Mouse (Mus musculus): ENCODE measurements around the gene Zfp597.

The Zfp597 gene

DNA sequence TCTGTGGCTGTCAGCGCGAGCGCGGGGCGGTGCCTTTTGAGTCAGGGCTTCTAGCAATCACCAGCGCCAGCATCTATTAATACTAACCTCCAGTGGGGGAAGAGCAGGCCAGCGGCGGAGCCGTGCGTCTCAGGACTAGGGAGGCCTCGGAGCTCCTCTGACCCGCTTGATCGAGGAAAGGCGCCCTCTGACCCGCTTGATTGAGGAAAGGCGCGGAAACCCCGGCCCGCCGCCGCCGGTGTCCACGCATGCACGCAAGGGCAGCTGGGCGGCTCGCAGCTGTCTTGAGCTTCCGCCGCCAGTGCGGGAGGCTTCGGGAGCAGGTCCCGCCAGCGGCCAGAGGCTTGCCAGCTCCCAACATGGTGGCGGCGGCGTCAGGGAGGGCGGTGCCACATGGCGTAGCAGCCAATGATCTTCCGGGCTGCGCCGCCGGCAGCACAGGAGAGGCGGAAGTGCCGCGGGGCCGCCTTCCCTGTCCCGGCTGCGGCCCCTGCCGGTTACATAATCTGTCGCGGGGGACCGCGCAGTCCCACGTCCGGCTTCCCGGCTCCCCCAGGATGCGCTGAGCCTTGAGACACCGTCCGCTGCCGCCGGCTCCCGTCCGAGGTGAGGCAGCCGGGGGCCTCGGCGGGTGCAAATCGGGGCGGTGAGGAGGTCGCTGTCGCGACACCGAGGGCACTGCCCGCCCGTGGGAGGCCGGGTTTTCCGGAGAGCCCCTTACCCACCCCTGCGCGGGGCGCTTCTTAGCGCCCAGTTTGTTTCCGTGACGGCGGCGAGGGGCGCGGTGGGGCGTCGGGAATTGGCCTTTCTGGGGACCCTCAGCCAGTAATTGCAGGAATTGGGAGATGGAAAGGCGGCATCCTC lies at the start of gene Zfp597, which contains the start of gene Gm20695:
Gene Zfp597 (minus strand): TSS at position 361 of the 864 bp plus-strand sequence.
Gene Gm20695 (plus strand): TSS at position 448 of the 864 bp plus-strand sequence.
- in situ Hi-C loops (cut with MboI; ENCODE audit: low sequenced_read_pairs) = no loop called here

DNA sequence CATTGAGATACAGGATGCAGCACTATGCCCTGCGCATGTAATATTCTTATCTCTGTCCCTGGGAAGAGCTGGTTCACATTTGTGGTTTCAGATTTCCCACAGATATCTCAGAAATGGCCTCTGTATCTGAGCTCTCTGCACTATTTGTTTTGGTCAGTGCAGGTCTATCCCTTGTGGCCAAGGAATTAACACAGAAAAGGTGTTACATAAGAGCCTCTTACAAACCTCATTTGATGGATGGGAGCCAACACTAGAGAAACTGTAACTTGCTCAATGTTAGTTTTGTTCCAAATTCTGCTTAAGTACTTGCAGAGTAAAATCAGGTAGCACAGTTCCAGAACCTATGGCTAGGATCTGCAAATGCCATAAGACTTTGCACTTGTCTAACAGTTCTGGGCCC lies 49.7 kb upstream of the Zfp597 start:
- in situ Hi-C loops (cut with MboI; ENCODE audit: low sequenced_read_pairs) = no loop called here

GRCm38 (mm10) chr16:3933536-3933935 lies 49.2 kb upstream of the Zfp597 start:
- in situ Hi-C loops (cut with MboI; ENCODE audit: low sequenced_read_pairs) = no loop called here

DNA sequence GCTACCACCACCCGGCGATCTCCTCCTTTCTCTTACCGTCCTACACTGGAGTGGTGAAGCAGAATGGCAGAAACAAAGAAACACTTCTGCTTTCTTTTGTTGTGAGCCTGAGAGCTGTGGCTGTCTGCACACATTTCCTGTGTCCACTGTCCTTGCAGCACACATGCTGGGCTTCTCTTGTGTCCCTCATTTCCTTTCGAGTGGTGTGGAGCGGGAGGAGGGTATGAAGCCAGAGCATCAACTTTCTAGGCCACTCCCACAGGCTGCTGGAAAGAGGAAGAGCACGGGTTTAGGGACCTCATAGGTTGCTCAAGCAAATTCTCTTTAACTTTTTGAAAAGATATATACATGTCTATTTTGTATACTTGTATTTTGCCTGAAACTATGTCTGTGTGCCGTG lies 44.8 kb upstream of the Zfp597 start:
- in situ Hi-C loops (cut with MboI; ENCODE audit: low sequenced_read_pairs) = no loop called here

DNA sequence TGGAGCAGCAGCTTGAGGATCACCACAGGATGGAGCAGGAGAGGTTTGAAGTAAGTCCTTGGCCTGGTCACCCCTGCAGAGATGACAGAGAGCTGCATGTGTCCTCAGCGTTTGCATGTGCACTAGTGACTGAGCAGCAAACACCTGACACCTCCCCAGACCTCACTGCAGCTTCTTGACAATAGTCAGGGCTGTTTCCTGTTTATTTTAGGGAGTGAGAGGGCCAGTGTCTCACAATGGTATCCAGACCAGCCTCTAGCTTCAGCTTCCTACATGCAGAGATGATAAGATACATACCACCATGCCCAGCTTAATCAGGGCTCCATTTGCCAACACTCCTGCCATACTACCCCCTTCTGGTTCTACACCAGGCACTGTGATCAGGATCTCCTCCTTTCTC lies 44.2 kb upstream of the Zfp597 start:
- in situ Hi-C loops (cut with MboI; ENCODE audit: low sequenced_read_pairs) = no loop called here

- in situ Hi-C loops (cut with MboI; ENCODE audit: low sequenced_read_pairs) = no loop called here
Measured at GRCm38 (mm10) chr16:3923966-3924365, 39.6 kb upstream of the Zfp597 start.

- in situ Hi-C loops (cut with MboI; ENCODE audit: low sequenced_read_pairs) = no loop called here
Measured at GRCm38 (mm10) chr16:3923515-3923914, 39.2 kb upstream of the Zfp597 start.

DNA sequence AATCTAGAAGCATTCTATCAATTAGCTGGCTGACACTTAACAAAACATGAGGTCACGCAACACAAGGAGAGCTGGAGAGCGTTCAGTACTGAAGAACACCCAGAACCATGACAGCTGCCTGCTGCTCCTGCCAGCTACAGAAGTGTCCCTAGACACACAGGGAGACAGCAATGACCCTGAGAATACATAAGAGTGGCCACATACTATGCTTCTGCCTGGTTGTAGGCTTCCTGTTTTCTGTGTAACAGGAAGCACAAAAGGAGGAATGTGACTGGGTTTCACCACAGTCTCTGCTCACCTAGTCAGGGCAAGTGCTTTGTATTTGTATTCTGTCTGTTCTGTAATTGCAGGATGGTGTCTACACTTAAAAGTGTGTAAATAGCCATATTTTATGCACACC lies 36.4 kb upstream of the Zfp597 start:
- in situ Hi-C loops (cut with MboI; ENCODE audit: low sequenced_read_pairs) = no loop called here

DNA sequence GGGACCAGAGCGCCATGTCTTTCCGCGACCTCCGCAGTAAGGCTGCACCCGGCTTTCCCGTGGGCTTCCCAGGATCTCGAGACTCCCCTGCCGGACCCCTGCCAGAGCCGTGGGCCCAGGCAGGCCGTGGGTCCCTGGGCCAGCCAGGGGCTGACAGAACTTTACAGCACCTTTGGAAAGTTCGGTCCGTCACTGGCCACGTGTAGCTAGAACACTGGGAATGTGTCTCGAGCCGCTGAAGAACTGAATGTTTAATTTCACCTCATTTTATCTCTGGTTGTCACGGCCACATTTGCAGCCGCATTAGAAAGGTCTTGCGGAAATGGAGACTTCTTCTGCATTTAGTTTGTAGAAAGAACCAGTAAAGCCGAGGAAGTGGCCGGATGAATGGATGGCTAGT lies 24.8 kb upstream of the Zfp597 start:
- in situ Hi-C loops (cut with MboI; ENCODE audit: low sequenced_read_pairs) = no loop called here

GRCm38 (mm10) chr16:3908537-3909111 lies 24.3 kb upstream of the Zfp597 start, which contains the start of the genes 1700037C18Rik and Cluap1:
Gene 1700037C18Rik (minus strand): TSS chr16:3908689.
Gene Cluap1 (plus strand): TSS chr16:3908801.
- in situ Hi-C loops (cut with MboI; ENCODE audit: low sequenced_read_pairs) = no loop called here

- in situ Hi-C loops (cut with MboI; ENCODE audit: low sequenced_read_pairs) = no loop called here
Measured at GRCm38 (mm10) chr16:3907471-3907870, 23.1 kb upstream of the Zfp597 start.

GRCm38 (mm10) chr16:3896553-3896952 lies 12.2 kb upstream of the Zfp597 start:
- in situ Hi-C loops (cut with MboI; ENCODE audit: low sequenced_read_pairs) = no loop called here

GRCm38 (mm10) chr16:3896046-3896445 lies 11.7 kb upstream of the Zfp597 start:
- in situ Hi-C loops (cut with MboI; ENCODE audit: low sequenced_read_pairs) = no loop called here

DNA sequence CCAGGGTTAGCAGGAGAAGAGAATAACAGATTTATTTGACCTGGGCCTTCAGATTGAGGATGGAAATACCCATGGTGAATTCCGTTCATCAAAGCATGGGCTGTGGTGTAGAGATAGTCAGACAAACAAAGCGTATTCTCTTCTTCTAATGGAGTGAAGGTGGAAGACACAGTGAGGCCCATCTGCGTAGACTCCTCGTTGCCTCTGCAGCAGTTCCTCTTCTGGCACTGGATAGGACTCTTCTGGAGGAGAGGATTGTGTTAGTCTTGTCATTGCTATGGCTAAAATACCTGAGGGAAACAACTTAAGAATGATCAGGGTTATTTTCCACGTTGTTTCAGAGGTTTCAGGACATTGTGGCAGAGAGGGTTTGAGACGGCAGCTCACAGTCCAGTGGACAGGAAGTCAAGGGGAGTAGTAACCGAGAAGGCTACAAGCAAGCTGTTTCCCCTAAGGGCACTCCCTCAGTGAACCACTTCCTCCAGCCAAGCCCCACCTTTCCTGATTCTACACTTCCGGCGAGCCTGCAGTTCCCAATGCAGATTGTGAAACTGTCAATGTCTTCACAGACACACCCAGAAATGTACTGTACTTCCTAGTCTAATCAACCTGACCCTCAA lies 10.9 kb upstream of the Zfp597 start:
- in situ Hi-C loops (cut with MboI; ENCODE audit: low sequenced_read_pairs) = no loop called here

- in situ Hi-C loops (cut with MboI; ENCODE audit: low sequenced_read_pairs) = no loop called here
Measured at GRCm38 (mm10) chr16:3893739-3894138, 9.4 kb upstream of the Zfp597 start.

DNA sequence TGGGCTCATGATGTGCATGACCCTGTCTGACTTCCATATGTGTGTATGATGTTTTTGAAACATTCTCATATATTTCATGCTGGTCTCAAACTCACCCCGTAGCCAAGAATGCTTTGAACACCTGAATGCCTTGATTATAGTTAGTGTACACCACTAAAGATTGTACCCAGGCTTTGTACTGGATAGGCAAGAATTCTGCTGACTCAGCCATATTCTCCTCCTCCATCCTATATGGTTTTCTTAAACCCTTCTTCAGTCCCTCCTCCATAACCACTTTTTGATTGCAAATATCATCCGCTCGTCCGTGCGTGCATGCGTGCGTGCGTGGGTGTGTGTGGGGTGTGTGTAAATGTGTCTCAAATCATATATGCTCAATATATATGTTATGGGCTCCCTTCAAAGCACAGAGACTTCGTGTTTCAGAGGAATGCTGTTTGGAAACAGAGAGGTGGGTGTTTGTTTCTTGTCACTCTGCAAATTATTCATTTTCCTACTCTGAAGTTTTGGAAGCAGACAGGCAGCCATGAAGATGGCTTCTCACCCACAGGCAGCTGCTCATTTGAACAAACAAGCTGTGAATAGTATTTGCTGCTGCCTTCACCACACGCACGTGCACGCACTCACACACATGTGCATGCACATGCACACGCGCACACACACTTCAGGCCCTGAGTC lies 7.4 kb upstream of the Zfp597 start:
- in situ Hi-C loops (cut with MboI; ENCODE audit: low sequenced_read_pairs) = no loop called here

DNA sequence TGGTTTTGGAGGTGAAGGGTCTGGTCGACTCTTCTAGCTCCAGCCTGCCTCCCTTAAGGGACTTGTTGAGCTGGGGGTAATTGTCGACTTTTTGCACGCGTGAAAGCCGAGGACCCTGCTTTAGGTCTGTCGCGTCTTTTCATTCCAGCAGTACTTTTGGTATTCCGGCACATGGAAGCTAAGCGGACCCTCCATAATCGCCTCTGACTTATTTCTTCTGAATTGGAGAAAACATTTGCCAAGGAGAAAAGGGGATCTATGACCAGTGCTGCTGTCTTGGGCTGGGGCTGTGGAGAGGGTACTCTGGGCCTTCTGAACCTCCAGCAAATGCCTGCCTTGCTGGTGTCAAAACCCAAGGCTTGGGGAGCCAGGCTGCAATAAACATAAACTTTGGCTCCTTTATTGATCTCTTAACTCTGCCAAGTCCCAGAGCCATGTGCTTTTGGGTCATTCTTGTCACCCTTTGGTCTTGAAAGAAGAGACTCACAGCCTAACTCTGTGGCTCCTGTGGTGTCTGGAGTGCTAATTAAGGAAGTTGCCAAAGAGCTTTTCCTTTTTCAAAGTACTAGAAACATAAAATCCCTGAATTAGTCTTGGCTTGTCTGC lies 807 bp upstream of the Zfp597 start:
- in situ Hi-C loops (cut with MboI; ENCODE audit: low sequenced_read_pairs) = no loop called here

- in situ Hi-C loops (cut with MboI; ENCODE audit: low sequenced_read_pairs) = no loop called here
Measured at GRCm38 (mm10) chr16:3876346-3876745, 8.0 kb downstream of the Zfp597 start.

DNA sequence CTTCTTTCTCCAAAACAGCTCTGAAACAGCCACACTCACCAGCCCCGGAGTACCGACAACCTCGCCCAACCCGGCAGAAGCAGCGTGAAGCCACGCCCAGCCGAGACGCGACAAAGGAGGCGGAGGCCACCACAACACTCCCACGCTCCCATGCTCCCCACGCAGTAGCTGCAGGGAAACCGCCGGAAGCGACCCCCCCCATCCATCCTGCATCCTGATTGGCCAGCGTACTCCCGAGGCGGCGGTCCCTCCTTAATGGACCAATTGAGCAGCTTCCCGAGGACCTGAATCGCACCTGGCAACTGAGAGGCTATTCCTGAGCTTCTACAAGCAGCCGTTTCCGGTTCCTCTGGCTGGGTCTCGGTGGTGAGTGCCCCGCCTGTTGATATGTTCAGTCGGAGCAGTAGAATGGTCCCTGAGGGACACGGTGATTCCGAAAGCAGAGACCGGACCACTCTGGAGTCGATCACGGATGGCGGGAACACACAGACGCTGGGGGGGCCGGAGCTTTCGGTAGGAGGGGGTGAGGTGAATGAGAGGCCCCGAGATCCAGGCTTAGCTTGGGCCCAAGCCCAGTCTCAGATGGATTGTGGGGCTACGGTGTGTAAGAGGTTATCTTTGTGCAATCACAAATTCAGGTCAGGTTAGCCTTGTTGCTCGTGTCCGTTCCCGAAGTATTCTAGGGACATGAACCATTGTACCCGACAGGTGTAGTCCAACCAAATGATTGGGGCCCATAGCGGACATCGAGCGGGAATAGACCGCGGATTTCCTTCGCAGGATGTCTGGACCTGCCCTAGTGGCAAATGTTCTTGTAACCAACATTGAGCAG lies 11.9 kb downstream of the Zfp597 start, which contains the start of gene Naa60:
Gene Naa60 (plus strand): TSS at position 160 of the 832 bp plus-strand sequence.
- in situ Hi-C loops (cut with MboI; ENCODE audit: low sequenced_read_pairs) = no loop called here

GRCm38 (mm10) chr16:3871815-3872214 lies 12.5 kb downstream of the Zfp597 start:
- in situ Hi-C loops (cut with MboI; ENCODE audit: low sequenced_read_pairs) = no loop called here

Measured in CH12F3 (cell line).